In genomic region chr4:124358456-124358855, GRCm38 (mm10) we compare ENCODE assay signal across 6 mouse cellular contexts.
DNase-seq lines count a peak whose midpoint lies in the region; ATAC-seq lines count a peak whose summit lies in the region.
"Not testable (repeated sequence)": the region's sequence is repeated elsewhere in the genome, so short reads cannot be mapped to it uniquely, and the experiment has no call there.

No protein-coding gene starts in this region.

- H3K4me2 ChIP-seq in heart, embryonic 12.5 days, result peak overlapping the region; percentile 42
- H3K4me2 ChIP-seq in intestine, embryonic 16.5 days (ENCODE audit: low read depth, low read length); stomach, embryonic 15.5 days: not testable (repeated sequence)

- H3K4me1 ChIP-seq in embryonic facial prominence, embryonic 10.5 days; heart, embryonic 12.5 days (replicated peaks); intestine, embryonic 16.5 days (ENCODE audit: control insufficient read depth, insufficient read depth, low read length); stomach, embryonic 15.5 days: not testable (repeated sequence)
- H3K4me1 ChIP-seq in forebrain, embryonic 10.5 days, result peaks cover 27% of the 10 kb centered on the region

- DNase-seq in embryonic facial prominence, embryonic 10.5 days (ENCODE audit: low spot score), result peak; percentile 32
- not testable (repeated sequence) for DNase-seq in forebrain, embryonic 10.5 days (ENCODE audit: extremely low spot score, low spot score)
- peak; percentile 10 for DNase-seq in large intestine, adult 2 months (ENCODE audit: low read depth, low spot score)

- H3K27ac ChIP-seq in embryonic facial prominence, embryonic 10.5 days (replicated peaks); heart, embryonic 12.5 days (ENCODE audit: poor library complexity, severe bottlenecking); intestine, embryonic 16.5 days (ENCODE audit: low read length); stomach, embryonic 15.5 days: not testable (repeated sequence)
- H3K27ac ChIP-seq in forebrain, embryonic 10.5 days, result 0 out of 2 replicates have a peak overlapping the region, but pooled peaks have one; percentile 5

- H3K9me3 ChIP-seq in embryonic facial prominence, embryonic 10.5 days; forebrain, embryonic 10.5 days; heart, embryonic 12.5 days (replicated peaks); intestine, embryonic 16.5 days (ENCODE audit: control insufficient read depth, low read length); stomach, embryonic 15.5 days: not testable (repeated sequence)

- not testable (repeated sequence) for ATAC-seq in heart, embryonic 12.5 days (ENCODE audit: insufficient number of reproducible peaks, low FRiP score)
- peak; percentile 60 for ATAC-seq in intestine, embryonic 16.5 days
- ATAC-seq in stomach, embryonic 15.5 days (ENCODE audit: insufficient read depth, low FRiP score, low read depth), result peak; percentile 65; the same call in 1 of the 2 replicates

- WGBS in embryonic facial prominence, embryonic 10.5 days, result 0% methylated on average over 3 of the region's 8 CpGs
- 0% methylated on average over 3 of the region's 8 CpGs for WGBS in forebrain, embryonic 10.5 days
- 2% methylated on average over 4 of the region's 8 CpGs for WGBS in heart, embryonic 12.5 days
- 0% methylated on average over 2 of the region's 8 CpGs for WGBS in intestine, embryonic 16.5 days
- 5% methylated on average over 5 of the region's 8 CpGs for WGBS in large intestine, adult 2 months
- WGBS in stomach, embryonic 15.5 days, result 6% methylated on average over 3 of the region's 8 CpGs

- H3K9ac ChIP-seq in heart, embryonic 12.5 days; intestine, embryonic 16.5 days (ENCODE audit: low read depth, low read length); stomach, embryonic 15.5 days: not testable (repeated sequence)

- peak overlapping the region; percentile 31; the same call in 1 of the 2 replicates for H3K4me3 ChIP-seq in embryonic facial prominence, embryonic 10.5 days
- H3K4me3 ChIP-seq in forebrain, embryonic 10.5 days, result peak overlapping the region; percentile 20; the same call in 1 of the 2 replicates
- H3K4me3 ChIP-seq in heart, embryonic 12.5 days; intestine, embryonic 16.5 days (ENCODE audit: low read length); stomach, embryonic 15.5 days (replicated peaks): not testable (repeated sequence)

- peaks cover 34% of the 10 kb centered on the region for H3K27me3 ChIP-seq in embryonic facial prominence, embryonic 10.5 days (replicated peaks; ENCODE audit: low read depth, poor library complexity, severe bottlenecking)
- H3K27me3 ChIP-seq in forebrain, embryonic 10.5 days (ENCODE audit: poor library complexity, severe bottlenecking), result peaks cover 46% of the 10 kb centered on the region
- peaks cover 27% of the 10 kb centered on the region for H3K27me3 ChIP-seq in heart, embryonic 12.5 days (replicated peaks)
- H3K27me3 ChIP-seq in intestine, embryonic 16.5 days (replicated peaks; ENCODE audit: control insufficient read depth, insufficient read depth, low read length); stomach, embryonic 15.5 days (replicated peaks): not testable (repeated sequence)

- H3K36me3 ChIP-seq in embryonic facial prominence, embryonic 10.5 days (replicated peaks); forebrain, embryonic 10.5 days (replicated peaks); heart, embryonic 12.5 days; intestine, embryonic 16.5 days (ENCODE audit: control insufficient read depth, insufficient read depth, low read length); stomach, embryonic 15.5 days: not testable (repeated sequence)
